Mouse (Mus musculus) intestine, embryonic 14.5 days (tissue): ENCODE results near the gene Igsf3. TPM values are rescaled to one million over a fixed set of nuclear protein-coding genes. Genes with fewer than 3 reads are reported as not detected.

Experiments used
- polyA plus RNA-seq: library from polyadenylated mRNA; unstranded; fragments of >200 nt; fragmentation: Nextera tagmentation; extraction: Ambion mirVana; gene quantifications from 2 replicates; pipeline ENCODE4 v1.2.1, GENCODE M21; 2014

Igsf3 gene
- polyA plus RNA-seq, 1 experiment from 2014 or later = 18.3 TPM

Other genes with a start within 250 kb of the Igsf3 start
- 0.28 TPM in 1 of 2 replicates, not detected in the other for gene Cd2, start 89.1 kb upstream of the Igsf3 start, polyA plus RNA-seq
- gene Atp1a1, start 227.6 kb downstream of the Igsf3 start, polyA plus RNA-seq = 238 and 276 TPM in 2 replicates